Mouse (Mus musculus) kidney, adult 10 weeks (tissue): Measurements from ENCODE around the gene Zdhhc13. TPM values are rescaled to one million over a fixed set of nuclear protein-coding genes. Genes with fewer than 3 reads are reported as not detected.

Experiments
- polyA plus RNA-seq: library from polyadenylated mRNA; stranded (reverse); fragments of 350-450 nt; fragmentation: Illumina TruSeq; extraction: RNeasy Lipid Tissue Mini Kit (QIAGEN cat#74804); gene quantifications from one replicate; pipeline ENCODE4 v1.2.3, GENCODE M21; 2014; ENCODE audit warnings: low read depth, low replicate concordance

Gene Zdhhc13
- polyA plus RNA-seq: 37.6 TPM

GRCm38 (mm10) chr7:48788851-48789572, at the start of gene Zdhhc13:
Zdhhc13 (plus strand) TSS chr7:48789003.

DNA sequence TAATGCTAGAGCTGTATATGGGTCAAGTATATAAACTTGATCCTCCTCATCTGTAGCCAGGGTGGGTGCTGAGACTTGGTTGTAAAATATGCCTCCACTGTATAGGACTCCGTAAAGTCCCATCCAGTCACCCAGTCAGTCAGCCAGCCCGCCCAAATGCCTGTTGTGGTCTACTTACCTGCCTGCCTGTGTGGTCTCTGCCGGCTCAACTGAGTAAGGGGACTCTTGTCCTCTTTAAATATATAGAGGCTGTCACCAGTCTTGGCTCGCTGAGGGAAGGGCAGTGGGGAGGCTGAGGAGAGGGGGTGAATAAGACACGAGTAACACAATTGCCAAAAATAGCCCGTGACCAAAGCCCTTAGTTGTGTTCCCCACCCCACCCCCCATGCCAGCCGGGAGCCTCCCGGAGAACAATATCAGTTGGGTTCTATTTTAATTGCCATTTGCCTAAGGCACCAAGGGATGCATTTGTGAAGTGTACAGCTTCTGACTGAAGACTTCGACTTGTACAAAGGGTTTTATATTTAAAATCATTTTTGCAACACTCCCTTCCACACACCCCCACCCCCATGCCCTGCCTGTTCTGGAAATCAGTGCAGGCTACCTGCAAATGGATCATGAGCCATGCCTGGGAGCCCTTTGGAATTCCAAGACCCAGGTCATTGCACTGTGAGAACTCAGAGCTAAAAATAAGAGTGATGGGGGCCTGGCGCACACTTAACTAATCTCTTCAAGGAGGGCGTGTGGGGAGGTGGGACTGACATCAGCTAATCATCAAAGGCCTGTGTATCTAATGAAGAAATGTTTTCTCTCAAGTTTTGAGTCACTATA, 59.2 kb downstream of the Zdhhc13 start, which contains the start of gene Csrp3:
Gene Csrp3, minus strand, starts transcription at position 214 of the 831 bp plus-strand sequence.

Other genes with a start within 250 kb of the Zdhhc13 start
- gene Mrgprb2, start 230.9 kb upstream of the Zdhhc13 start, polyA plus RNA-seq: not detected
- gene Mrgprb3, start 145.2 kb upstream of the Zdhhc13 start, polyA plus RNA-seq: not detected
- not detected for gene Csrp3, start 59.0 kb downstream of the Zdhhc13 start, polyA plus RNA-seq
- not detected for gene E2f8, start 92.6 kb downstream of the Zdhhc13 start, polyA plus RNA-seq
- gene Nav2, start 119.7 kb downstream of the Zdhhc13 start, polyA plus RNA-seq: 5.8 TPM